Mouse (Mus musculus) cerebellum, adult 2 months (tissue): Measurements from ENCODE around the gene Il23a.
"Not testable (repeated sequence)": the region's sequence is repeated elsewhere in the genome, so short reads cannot be mapped to it uniquely, and the experiment has no call there.

Experiments
- CTCF ChIP-seq: fragments of 200-500 bp; IDR thresholded peaks from 2 replicates; pipeline ENCODE4 v1.5.1; 2011; ENCODE audit warnings: low read depth, mild to moderate bottlenecking, control low read depth, low read length, moderate library complexity, borderline replicate concordance; ENCODE audit not compliant: insufficient read depth
- POLR2A ChIP-seq: fragments of 200-500 bp; IDR thresholded peaks from 2 replicates; pipeline ENCODE4 v1.6.1; 2011; ENCODE audit warnings: low read length, control low read depth, borderline replicate concordance; ENCODE audit not compliant: insufficient read depth

DNA sequence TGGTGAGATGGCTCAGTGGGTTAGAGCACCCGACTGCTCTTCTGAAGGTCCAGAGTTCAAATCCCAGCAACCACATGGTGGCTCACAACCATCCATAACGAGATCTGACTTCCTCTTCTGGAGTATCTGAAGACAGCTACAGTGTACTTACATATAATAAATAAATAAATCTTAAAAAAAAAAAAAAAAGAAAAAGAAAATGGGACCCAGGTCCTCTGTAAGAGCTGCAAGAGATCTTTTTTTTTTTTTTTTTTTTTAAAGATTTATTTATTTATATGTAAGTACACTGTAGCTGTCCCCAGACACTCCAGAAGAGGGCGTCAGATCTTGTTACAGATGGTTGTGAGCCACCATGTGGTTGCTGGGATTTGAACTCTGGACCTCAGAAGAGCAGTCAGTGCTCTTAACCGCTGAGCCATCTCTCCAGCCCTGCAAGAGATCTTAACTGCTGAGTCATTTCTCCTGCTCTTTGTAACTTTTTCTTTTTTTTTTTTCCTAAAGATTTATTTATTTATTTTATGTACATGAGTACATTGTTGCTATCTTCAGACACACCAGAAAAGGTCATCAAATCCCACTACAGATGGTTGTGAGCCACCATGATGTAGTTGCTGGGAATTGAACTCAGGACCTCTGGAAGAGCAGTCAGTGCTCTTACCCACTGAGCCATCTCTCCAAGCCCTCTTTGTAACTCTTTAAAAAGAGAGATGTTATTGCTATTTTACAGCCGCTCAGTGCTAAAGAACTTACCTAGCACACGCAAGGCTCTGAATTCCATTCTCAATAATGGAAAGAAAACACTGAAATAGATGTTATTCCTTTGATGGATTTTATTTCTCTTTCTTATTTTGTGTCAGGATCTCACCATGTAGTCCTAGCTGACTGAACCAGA lies 34.1 kb upstream of the Il23a start:
- TF ChIP-seq CTCF, POLR2A: not testable (repeated sequence)
